Mouse (Mus musculus): Measurements from ENCODE around the gene Actr3.

- TF ChIP-seq POLR2A (IDR thresholded peaks at IDR 0.05; ENCODE audit: borderline replicate concordance, extremely low read depth, low read depth, low read length), result no peak
- TF ChIP-seq CTCF (IDR thresholded peaks at IDR 0.05; ENCODE audit: insufficient read depth, low read length), result no peak
Observed at GRCm38 (mm10) chr1:125435018-125435368, 534 bp downstream of the Actr3 start.
